Mouse (Mus musculus) liver, embryonic 14.5 days (tissue): ENCODE data around the gene Gpc6. TPM values are rescaled to one million over a fixed set of nuclear protein-coding genes. Genes with fewer than 3 reads are reported as not detected.

ENCODE experiments used
- ATAC-seq: fragments of 200-750 bp; cut with Nextera tagmentation; 2 replicates; pipeline ENCODE4 v1.8.0; 2017; ENCODE audit warnings: moderate number of reproducible peaks, mild to moderate bottlenecking, moderate library complexity; ENCODE audit not compliant: insufficient read depth
- DNase-seq, 3 experiments: peaks; one replicate each; pipeline ENCODE4 v3.0.0-alpha.2; 2012 to 2013; ENCODE audit warnings: low read depth in 3 of 3, low spot score in 3 of 3
- H3K27ac ChIP-seq: fragments of 300-500 bp; sonication (generic); 2 replicates; pipeline ENCODE4 v1.5.1; 2014; ENCODE audit warnings: moderate library complexity, mild to moderate bottlenecking, control low read depth, inconsistent platforms
- H3K27me3 ChIP-seq: fragments of 300-500 bp; sonication (generic); 2 replicates; pipeline ENCODE4 v1.6.1; 2014; ENCODE audit warnings: mild to moderate bottlenecking, low read length, moderate library complexity; ENCODE audit not compliant: control insufficient read depth, insufficient read depth
- H3K36me3 ChIP-seq: fragments of 300-500 bp; sonication (generic); replicated peaks from 2 replicates; pipeline ENCODE4 v1.6.1; 2014; ENCODE audit warnings: low read depth; ENCODE audit not compliant: control insufficient read depth, insufficient read depth
- H3K4me1 ChIP-seq, 2 experiments: fragments of 200-500 bp in 1 of 2; fragments of 300-500 bp in 1 of 2; sonication (generic) in 1 of 2; replicated peaks; 2 replicates each; pipeline ENCODE4 v1.6.1; 2012 to 2014; ENCODE audit warnings: antibody characterized with exemption in 1 of 2, inconsistent platforms in 1 of 2, low read length in 1 of 2; ENCODE audit not compliant: control insufficient read depth in 2 of 2, insufficient read depth in 2 of 2
- H3K4me2 ChIP-seq: fragments of 300-500 bp; sonication (generic); 2 replicates; pipeline ENCODE4 v1.6.1; 2014; ENCODE audit warnings: low read depth, mild to moderate bottlenecking, control low read depth, moderate library complexity
- H3K4me3 ChIP-seq, 2 experiments: fragments of 200-500 bp in 1 of 2; fragments of 300-500 bp in 1 of 2; sonication (generic) in 1 of 2; 2 replicates each; pipeline ENCODE4 v1.5.1; 2012 to 2014; ENCODE audit warnings: low read depth in 2 of 2, low read length in 2 of 2, mild to moderate bottlenecking in 2 of 2, control low read depth in 1 of 2, inconsistent platforms in 1 of 2, moderate library complexity in 1 of 2; ENCODE audit not compliant: insufficient read depth in 1 of 2
- H3K9ac ChIP-seq: fragments of 300-500 bp; sonication (generic); replicated peaks from 2 replicates; pipeline ENCODE4 v1.6.1; 2014; ENCODE audit warnings: mild to moderate bottlenecking, control low read depth, moderate library complexity
- H3K9me3 ChIP-seq: fragments of 300-500 bp; sonication (generic); 2 replicates; pipeline ENCODE4 v1.6.1; 2016; ENCODE audit warnings: low read length, mixed read lengths; ENCODE audit not compliant: control insufficient read depth
- CTCF ChIP-seq: IDR thresholded peaks from 2 replicates; pipeline ENCODE4 v1.5.1; 2016; ENCODE audit warnings: antibody characterized with exemption, low read depth, control low read depth
- EP300 ChIP-seq: IDR thresholded peaks from 2 replicates; pipeline ENCODE4 v1.6.1; 2016; ENCODE audit warnings: antibody characterized with exemption, low read depth
- WGBS: fragments of 180-500 bp; shearing (Covaris S2); extraction: QIAGEN DNeasy Blood & Tissue Kit; methylation state at CpG from one replicate; pipeline ENCODE4 v1.1.7; 2014; ENCODE audit not compliant: insufficient replicate concordance; 5-methylcytosine and 5-hydroxymethylcytosine counted together
- polyA plus RNA-seq, 2 experiments: library from polyadenylated mRNA; depleted of rRNA in 1 of 2; stranded (reverse) in 1 of 2; unstranded in 1 of 2; fragments of >200 nt; fragmentation: Nextera tagmentation in 1 of 2; extraction: Ambion mirVana in 1 of 2; gene quantifications; 2 replicates each; pipeline versions ENCODE4 v1.2.1 to v1.2.3; 2012 to 2014

The Gpc6 gene
- polyA plus RNA-seq, 2 experiments: 0.97 to 2.3 TPM

DNA sequence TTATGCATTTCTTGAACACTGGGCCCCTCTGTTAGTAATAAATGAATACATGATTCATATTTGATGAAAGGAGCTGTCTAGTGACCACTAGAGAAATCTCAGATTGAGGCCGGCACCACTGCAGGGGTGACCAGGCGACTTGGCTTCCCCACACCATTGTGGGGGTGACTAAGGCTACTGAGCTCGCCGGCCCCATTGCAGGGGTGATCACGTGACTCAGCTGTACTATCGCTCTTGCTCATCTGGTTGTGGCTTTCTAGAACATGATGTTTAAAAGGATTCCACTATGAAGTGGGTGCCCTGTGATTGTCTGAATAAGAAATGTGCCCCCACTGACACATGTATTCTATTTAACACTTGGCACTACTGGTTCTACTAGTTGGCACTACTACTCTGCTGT is 656.6 kb downstream of the Gpc6 start:
- Histone ChIP-seq H3K27me3 (no peaks in the 10 kb centered on the region), H3K4me2 (no peak overlapping the region), H3K9ac (no peak overlapping the region), H3K36me3 (no peaks in the 10 kb centered on the region), H3K9me3 (no peaks in the 10 kb centered on the region), H3K4me1 (no peaks in the 10 kb centered on the region), H3K27ac (no peak overlapping the region), H3K4me3 (no peak overlapping the region)
- no peak for TF ChIP-seq EP300
- TF ChIP-seq CTCF: no peak
- WGBS: 78% methylated on average over 6 of the region's 6 CpGs
- no peak for DNase-seq
- no peak for ATAC-seq

DNA sequence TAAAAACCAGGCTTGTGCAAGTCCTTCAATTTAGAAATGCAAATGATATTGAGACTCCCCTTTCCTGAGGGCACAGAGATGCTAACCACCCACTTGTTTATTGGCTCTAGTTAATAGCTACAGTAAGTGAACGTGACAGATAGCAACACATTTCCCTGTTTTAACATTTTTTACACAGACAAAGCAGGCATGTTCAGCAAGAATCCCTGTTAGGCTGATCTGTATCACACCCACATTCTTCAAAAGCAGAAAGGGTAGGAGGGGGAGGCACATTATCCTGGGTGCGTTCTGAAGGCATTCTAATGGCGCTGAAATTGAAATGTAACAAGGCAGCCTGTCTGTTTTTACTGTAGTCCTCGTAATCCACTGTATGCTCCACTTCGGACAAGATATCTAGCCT is 674.6 kb downstream of the Gpc6 start:
- no peak overlapping the region for H3K4me3 ChIP-seq
- ATAC-seq (no peak), DNase-seq (no peak)
- no peak overlapping the region for H3K9ac ChIP-seq
- no peak overlapping the region for H3K4me2 ChIP-seq
- WGBS: 69% methylated on average over 5 of the region's 5 CpGs
- H3K36me3 ChIP-seq: no peaks in the 10 kb centered on the region
- H3K27ac ChIP-seq: no peak overlapping the region
- no peak for TF ChIP-seq EP300
- TF ChIP-seq CTCF: no peak
- H3K4me1 ChIP-seq: no peaks in the 10 kb centered on the region
- H3K27me3 ChIP-seq: no peaks in the 10 kb centered on the region
- no peaks in the 10 kb centered on the region for H3K9me3 ChIP-seq

DNA sequence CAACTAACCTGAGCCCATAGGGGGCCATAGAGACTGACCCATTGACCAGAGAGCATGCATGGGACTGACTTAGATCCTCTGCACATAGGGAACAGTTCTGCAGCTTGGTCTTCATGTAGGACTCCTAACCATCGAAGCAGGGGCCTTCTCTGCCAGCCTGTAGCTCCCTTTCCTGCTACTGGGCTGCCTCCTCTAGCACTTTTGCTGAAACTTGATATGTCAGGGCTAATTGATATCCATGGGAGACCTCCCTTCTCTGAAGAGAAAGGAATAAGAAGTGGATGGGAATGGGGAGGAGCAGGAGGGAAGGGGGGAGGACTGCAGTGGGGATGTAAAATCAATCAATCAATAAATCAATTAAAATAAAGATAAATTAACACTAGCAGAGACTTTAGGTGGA is 678.7 kb downstream of the Gpc6 start:
- Histone ChIP-seq H3K9me3 (no peaks in the 10 kb centered on the region), H3K27me3 (no peaks in the 10 kb centered on the region), H3K4me3 (no peak overlapping the region), H3K4me2 (no peak overlapping the region), H3K9ac (no peak overlapping the region), H3K27ac (no peak overlapping the region), H3K4me1 (no peaks in the 10 kb centered on the region), H3K36me3 (no peaks in the 10 kb centered on the region)
- WGBS: 42% methylated on average over 1 of the region's 1 CpGs
- ATAC-seq (no peak), DNase-seq (no peak)
- TF ChIP-seq EP300 (no peak), CTCF (no peak)

DNA sequence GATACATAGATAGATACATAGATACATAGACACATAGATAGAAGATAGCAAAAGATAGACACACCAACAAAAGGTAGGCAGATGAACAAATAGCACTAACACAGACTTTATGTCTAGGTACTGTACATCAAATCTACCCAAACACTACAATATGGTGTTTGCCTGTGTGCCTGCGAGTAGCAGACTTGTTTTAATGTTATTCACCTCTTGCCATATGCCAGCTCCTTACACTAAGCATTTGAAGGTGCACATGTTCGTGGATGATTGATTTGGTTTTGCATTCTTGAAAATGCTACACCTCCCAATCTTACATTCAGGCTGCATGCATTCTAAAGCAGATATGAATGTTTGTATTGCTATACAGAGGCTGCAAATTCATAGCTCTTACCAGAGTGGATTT is 680.6 kb downstream of the Gpc6 start:
- no peak overlapping the region for H3K9ac ChIP-seq
- 61% methylated on average over 2 of the region's 2 CpGs for WGBS
- no peaks in the 10 kb centered on the region for H3K27me3 ChIP-seq
- TF ChIP-seq EP300 (no peak), CTCF (no peak)
- no peak overlapping the region for H3K4me3 ChIP-seq
- ATAC-seq: no peak
- no peaks in the 10 kb centered on the region for H3K9me3 ChIP-seq
- no peaks in the 10 kb centered on the region for H3K4me1 ChIP-seq
- H3K36me3 ChIP-seq: no peaks in the 10 kb centered on the region
- no peak overlapping the region for H3K27ac ChIP-seq
- no peak overlapping the region for H3K4me2 ChIP-seq
- DNase-seq: no peak

DNA sequence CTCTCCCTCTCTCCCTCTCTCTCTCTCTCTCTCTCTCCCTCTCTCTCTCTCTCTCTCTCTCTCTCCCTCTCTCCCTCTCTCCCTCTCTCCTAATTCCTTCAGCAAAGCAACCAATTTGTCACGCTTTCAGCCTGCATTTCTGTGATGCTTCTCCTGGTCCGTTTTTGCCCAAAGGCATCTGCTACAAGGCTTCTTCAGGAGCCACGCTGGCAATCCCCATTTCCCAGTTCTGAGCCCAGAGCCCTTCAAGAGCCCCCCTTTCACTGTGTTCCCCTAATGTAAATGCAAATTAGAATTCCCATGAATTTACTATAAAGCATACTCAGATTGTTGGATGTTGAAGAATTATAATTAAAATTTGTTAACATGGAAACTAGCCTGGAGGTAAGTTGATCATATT is 686.0 kb downstream of the Gpc6 start:
- H3K27ac ChIP-seq: no peak overlapping the region
- DNase-seq: no peak
- TF ChIP-seq EP300 (no peak), CTCF (no peak)
- WGBS: 58% methylated on average over 3 of the region's 3 CpGs
- ATAC-seq: no peak
- no peaks in the 10 kb centered on the region for H3K4me1 ChIP-seq
- H3K36me3 ChIP-seq: no peaks in the 10 kb centered on the region
- H3K27me3 ChIP-seq: no peaks in the 10 kb centered on the region
- no peak overlapping the region for H3K4me3 ChIP-seq
- H3K9ac ChIP-seq: no peak overlapping the region
- no peak overlapping the region for H3K4me2 ChIP-seq
- H3K9me3 ChIP-seq: no peaks in the 10 kb centered on the region
